17 mouse cellular contexts compared by ENCODE assay signal in the genomic region with DNA sequence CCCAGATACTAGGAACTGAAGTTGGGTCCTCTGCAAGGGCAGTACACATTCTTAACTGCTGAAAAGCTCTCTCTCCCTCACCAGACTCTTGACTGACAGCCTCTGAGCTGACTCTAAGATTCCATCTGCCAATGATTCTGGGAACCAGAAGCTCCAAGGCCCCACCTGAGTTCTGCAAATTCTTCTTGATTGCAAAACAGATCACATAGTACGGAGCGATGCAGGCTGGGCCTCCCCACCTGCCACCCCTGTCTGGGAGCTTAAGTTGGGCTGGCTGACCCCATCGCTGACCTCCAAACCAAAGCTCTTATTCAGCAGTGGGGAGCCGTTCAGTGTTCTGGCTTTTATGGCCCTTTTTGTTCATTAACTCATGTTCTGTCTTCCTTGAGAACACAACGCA. TPM values are rescaled to one million over a fixed set of nuclear protein-coding genes. Genes with fewer than 3 reads are reported as not detected.
DNase-seq lines count a peak whose midpoint lies in the region; TF ChIP-seq lines count a peak whose summit lies in the region.
"Had no signal": no experiment of that assay in that cellular context is flagged by ENCODE, and none has a peak within 500 bp of the region (broad histone marks: within the 10 kb centered on the region; RNA-seq: fewer than 3 reads in every experiment).

No protein-coding gene starts in this region.

- DNase-seq in embryo, embryonic 10 days (ENCODE audit: low spot score) = peak; percentile 47
- no peak for DNase-seq in embryo, embryonic 11 days
- DNase-seq in lung, postnatal 25 days (ENCODE audit: low spot score) = peak; percentile 17
- DNase-seq in lung, postnatal 4 days = no peak
- peak; percentile 66 for DNase-seq in kidney, postnatal 10 days
- no peak for DNase-seq in Muller cell, postnatal 12 days (ENCODE audit: inconsistent ontology term)
- DNase-seq in midbrain, embryonic 10.5 days (ENCODE audit: low spot score) = no peak
- DNase-seq in left cerebral cortex, adult 2 months (ENCODE audit: extremely low spot score in 1 of 2, low spot score in 2 of 2) = no peak
- DNase-seq: adrenal gland, adult 8-10 months; cerebellum, adult 11 months; cerebellum, postnatal 25 days; liver, embryonic 13.5 days; right cerebral cortex, postnatal 14 days had no signal

- H3K27ac ChIP-seq in midbrain, embryonic 10.5 days (replicated peaks) = no peak overlapping the region
- H3K27ac ChIP-seq in left cerebral cortex, adult 2 months = no peak overlapping the region
- H3K27ac ChIP-seq: embryonic facial prominence, embryonic 12.5 days; hindbrain, postnatal 0 days; limb, embryonic 12.5 days; liver, embryonic 13.5 days had no signal

- TF ChIP-seq CTCF in left cerebral cortex, adult 2 months (IDR thresholded peaks at IDR 0.05) = no peak

- H3K4me3 ChIP-seq in midbrain, embryonic 10.5 days = no peak overlapping the region
- no peak overlapping the region for H3K4me3 ChIP-seq in left cerebral cortex, adult 2 months
- H3K4me3 ChIP-seq: embryonic facial prominence, embryonic 12.5 days; limb, embryonic 12.5 days; liver, embryonic 13.5 days had no signal

- no peaks in the 10 kb centered on the region; the same call in 1 of the 2 replicates for H3K27me3 ChIP-seq in midbrain, embryonic 10.5 days (ENCODE audit: low read depth, poor library complexity, severe bottlenecking)
- H3K27me3 ChIP-seq: embryonic facial prominence, embryonic 12.5 days had no signal

- 57% methylated on average over 5 of the region's 5 CpGs for WGBS in midbrain, embryonic 10.5 days

- H3K4me1 ChIP-seq in midbrain, embryonic 10.5 days = peaks cover 15% of the 10 kb centered on the region
- H3K4me1 ChIP-seq: liver, embryonic 13.5 days had no signal

- no peaks in the 10 kb centered on the region for H3K36me3 ChIP-seq in midbrain, embryonic 10.5 days
- H3K36me3 ChIP-seq: embryonic facial prominence, embryonic 12.5 days; limb, embryonic 12.5 days; liver, embryonic 13.5 days had no signal

- no peaks in the 10 kb centered on the region for H3K9me3 ChIP-seq in midbrain, embryonic 10.5 days (replicated peaks)
- H3K9me3 ChIP-seq: embryonic facial prominence, embryonic 12.5 days; limb, embryonic 12.5 days; liver, embryonic 13.5 days had no signal

- intact Hi-C loops in left cerebral cortex, adult 2 months (cut with DNase I) = no loop called here

RNA-seq across cellular contexts. Expression of a gene that starts 4.8 kb away (rescaled TPM):
- polyA plus RNA-seq in midbrain, embryonic 10.5 days (2016; fragmentation: Nextera tagmentation; extraction: Ambion mirVana) = 68.6 and 72.1 TPM in 2 replicates
- total RNA-seq in left cerebral cortex, adult 2 months (2021) = 10 to 100 TPM in 1 of 2 experiments, 1 to 10 TPM in 1; 6.2 to 10.2 TPM
- total RNA-seq: hematopoietic stem cell, adult 5-6 weeks had no signal

RNA-seq across cellular contexts. Expression of a gene that starts 31.3 kb away (rescaled TPM):
- polyA plus RNA-seq in midbrain, embryonic 10.5 days (2016; fragmentation: Nextera tagmentation; extraction: Ambion mirVana) = 625 and 682 TPM in 2 replicates
- 100 to 1,000 TPM; 234 to 245 TPM for total RNA-seq in left cerebral cortex, adult 2 months (2021)

RNA-seq across cellular contexts. Expression of a gene that starts 36.8 kb away (rescaled TPM):
- 4.7 and 6.5 TPM in 2 replicates for polyA plus RNA-seq in midbrain, embryonic 10.5 days (2016; fragmentation: Nextera tagmentation; extraction: Ambion mirVana)
- total RNA-seq in left cerebral cortex, adult 2 months (2021) = 10 to 100 TPM; 25.8 to 27.2 TPM

Comparison
In these comparisons a context has a peak if more than half of its experiments do, and no peak if none do; other contexts are left out.
1. DNase-seq: peak in embryo, embryonic 10 days (single experiment), lung, postnatal 25 days (single experiment) and kidney, postnatal 10 days (single experiment); none in embryo, embryonic 11 days (single experiment), lung, postnatal 4 days (0 of 2), Muller cell, postnatal 12 days (single experiment), midbrain, embryonic 10.5 days (single experiment) and left cerebral cortex, adult 2 months (0 of 2).